Mouse (Mus musculus) adrenal gland, adult 2 months (tissue): Measurements from ENCODE around the gene Rasgef1b. TPM values are rescaled to one million over a fixed set of nuclear protein-coding genes. Genes with fewer than 3 reads are reported as not detected.

Source experiments
- DNase-seq: peaks from one replicate; pipeline ENCODE4 v3.0.0; 2021
- polyA plus RNA-seq: library from polyadenylated mRNA; depleted of rRNA; stranded (reverse); fragments of >200 nt; gene quantifications from 2 replicates; pipeline ENCODE4 v1.2.3, GENCODE M21; 2012
- total RNA-seq, 2 experiments: library from RNA; stranded (reverse); gene quantifications; 2 replicates each; pipeline ENCODE4 v1.2.3; 2021

The Rasgef1b gene
- total and polyA plus RNA-seq, 3 experiments: 2.2 to 11.4 (median 9.1) TPM

- DNase-seq: no peak
Observed at GRCm38 (mm10) chr5:99495354-99496156, 233.3 kb downstream of the Rasgef1b start.

GRCm38 (mm10) chr5:99493861-99494260, 235.0 kb downstream of the Rasgef1b start:
- no peak for DNase-seq

- no peak for DNase-seq
Observed at GRCm38 (mm10) chr5:99493017-99493416, 235.8 kb downstream of the Rasgef1b start.

- no peak for DNase-seq
Observed at GRCm38 (mm10) chr5:99488479-99489158, 240.2 kb downstream of the Rasgef1b start.

GRCm38 (mm10) chr5:99487009-99487858, 241.6 kb downstream of the Rasgef1b start:
- no peak for DNase-seq

DNA sequence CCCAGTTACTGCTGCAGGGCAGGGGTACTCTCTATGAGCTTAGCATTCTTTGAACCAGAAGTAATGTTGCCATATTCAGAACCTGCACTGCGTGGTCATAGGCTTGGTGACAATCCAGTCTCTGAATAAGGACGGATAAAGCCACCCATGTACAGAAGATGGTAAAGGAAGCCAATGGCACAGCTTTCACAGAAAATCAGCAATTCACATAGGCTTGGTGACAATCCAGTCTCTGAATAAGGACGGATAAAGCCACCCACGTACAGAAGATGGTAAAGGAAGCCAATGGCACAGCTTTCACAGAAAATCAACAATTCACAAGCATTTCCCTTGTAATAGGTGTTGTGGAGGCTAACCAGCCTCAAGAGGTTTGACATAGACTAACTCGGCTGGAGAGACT, 245.7 kb downstream of the Rasgef1b start:
- DNase-seq: no peak

- DNase-seq: no peak
Observed at GRCm38 (mm10) chr5:99482524-99482923, 246.3 kb downstream of the Rasgef1b start.

DNA sequence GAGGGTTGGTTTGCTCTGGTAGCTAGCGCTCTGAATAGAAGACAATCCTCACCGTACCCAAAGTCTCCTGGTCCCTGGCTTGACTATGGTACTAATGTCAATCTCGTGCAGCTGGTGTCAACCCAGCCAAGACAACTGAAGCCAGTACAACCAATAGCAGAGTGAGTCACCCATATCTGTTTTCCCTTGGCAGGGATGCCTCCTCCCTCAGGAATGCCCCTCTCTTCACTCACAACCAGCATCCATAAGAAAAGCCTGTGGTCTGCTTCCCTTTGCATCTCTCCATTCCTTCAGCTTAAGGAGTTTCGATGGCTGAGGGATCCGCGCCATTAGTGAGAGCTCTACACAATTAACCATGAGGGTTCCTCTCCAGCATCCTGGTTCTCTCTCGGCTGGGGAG, 246.8 kb downstream of the Rasgef1b start:
- no peak for DNase-seq

GRCm38 (mm10) chr5:99480078-99481031, 248.5 kb downstream of the Rasgef1b start:
- no peak for DNase-seq

DNA sequence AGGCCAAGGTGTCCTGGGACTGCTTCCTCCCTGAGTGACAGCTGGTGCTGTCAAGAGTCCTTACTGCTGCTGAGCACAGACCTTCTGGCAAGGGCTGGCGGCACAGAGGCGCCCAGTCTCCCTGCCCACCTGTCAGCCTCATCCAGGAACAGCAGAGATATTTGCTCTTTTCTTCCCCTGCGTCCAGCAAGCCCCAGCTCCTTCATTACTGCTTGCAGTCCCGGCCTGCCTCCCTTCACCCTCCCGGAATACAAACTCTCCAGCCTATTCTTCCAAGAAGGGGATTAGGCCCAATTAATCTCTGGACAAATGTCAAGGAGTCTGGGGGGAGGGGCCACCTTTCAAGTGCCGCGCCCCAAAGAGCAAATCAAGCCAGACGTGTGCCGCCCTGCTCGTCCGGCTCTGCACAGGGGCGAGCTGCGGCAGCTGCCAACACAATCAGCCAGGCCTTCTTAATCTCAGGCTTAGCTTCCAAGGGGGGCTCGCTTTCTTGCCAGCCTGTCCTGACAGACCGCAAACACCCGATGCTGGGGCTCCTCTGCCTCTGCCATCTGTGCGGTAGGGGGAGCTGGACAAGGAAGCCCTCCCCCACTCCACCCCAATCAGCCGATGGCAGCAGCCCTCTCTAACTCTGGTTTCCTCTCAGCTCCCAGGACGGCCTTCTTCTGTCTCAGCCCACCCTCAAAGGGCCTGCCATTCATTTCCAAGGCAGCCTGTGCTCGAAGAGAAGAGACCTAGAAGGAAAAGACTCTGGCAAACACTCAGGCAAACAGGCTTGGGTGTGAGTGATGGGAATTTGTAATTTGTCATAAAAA, 249.4 kb downstream of the Rasgef1b start:
- peak; percentile 64 for DNase-seq

DNA sequence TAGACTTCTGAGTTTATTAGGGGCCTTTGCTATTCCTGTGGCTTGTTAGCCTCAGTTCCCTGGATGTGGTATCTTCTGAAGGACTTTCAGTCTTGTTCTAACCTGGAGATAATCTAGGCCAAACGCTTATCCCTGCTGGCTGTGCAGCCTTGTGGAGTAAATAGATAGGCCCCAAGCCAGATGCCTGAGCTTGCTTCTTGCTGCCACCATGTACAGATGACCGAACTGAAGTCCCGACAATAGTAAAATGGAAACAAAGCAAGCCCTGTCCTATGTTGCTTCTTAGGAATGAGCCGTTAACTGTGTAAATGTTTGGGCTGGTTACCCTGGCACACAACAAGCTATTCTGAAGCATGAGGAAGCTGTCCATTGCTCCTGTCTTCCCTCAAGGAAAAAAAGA, 250.1 kb downstream of the Rasgef1b start:
- DNase-seq: no peak

GRCm38 (mm10) chr5:99477420-99477815, 251.4 kb downstream of the Rasgef1b start:
- DNase-seq: no peak

DNA sequence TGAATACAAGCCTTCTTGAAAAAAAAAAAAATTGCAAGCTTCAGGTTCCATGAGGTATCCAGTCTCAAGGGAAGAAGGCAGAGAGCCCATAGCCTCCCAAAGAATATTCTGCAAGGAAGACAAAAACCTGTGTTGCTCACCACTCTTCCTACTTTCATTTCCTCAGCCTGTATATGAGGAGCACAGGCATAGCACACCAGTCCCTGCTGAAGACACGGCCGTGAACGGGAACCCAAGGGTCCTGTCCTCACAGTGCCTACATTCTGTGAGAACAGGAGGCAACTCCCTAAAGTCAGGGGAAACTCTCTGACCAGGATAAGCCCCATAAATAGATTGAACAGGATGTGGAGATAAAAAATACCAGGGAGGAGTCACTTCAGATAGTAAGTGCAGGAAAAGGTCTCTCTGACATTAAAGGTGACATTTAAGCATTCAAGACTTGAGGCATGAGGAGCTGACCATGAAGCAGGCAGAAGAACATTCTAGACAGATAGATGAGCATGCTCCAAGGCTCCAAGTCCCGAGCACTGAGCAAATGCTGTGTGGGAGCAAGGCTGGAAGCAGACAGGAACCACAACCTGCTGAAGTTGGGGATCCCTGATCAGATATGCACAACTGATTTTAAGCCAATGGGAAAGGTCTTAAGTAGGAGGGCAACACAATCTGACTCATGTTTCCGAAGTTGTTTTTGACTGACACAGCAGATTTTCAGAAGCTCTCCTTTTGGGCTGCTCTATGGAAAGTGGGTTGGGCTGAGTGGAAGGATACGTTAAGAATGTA, 252.0 kb downstream of the Rasgef1b start:
- DNase-seq: no peak

DNA sequence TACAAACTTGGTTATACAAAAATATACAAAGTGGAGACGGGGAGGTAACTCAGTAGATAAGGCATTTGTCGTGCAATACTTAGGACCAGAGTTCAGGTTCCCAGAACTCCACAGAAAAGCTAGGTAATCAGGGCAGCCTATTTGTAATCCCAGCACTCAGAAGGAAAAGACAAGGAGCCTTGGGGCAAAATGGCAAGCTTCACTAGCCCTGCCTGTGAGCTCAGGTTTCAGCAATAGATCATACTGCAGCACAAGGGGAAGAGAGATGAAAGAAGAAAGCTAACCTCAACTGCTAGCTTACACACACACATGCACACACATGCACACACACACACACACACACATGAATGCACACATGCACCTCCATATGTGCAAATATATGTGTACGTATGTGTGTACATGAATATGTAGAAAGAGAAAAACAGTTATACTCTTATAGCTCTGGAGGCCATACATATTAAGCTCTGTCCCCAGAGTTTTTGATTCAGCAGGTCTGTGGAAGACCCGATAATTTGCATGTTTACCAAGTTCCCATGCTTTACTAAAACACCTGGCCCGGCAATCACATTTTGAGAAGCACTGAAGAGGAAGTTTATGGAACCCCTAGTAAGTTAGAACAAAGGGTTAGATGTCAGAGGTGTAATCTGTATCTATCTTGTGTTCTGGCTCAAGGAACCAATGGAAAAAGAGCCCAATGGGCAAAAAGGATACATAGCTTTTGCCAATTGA, 256.1 kb downstream of the Rasgef1b start:
- no peak for DNase-seq

GRCm38 (mm10) chr5:99471790-99472189, 257.1 kb downstream of the Rasgef1b start:
- DNase-seq: no peak

GRCm38 (mm10) chr5:99470613-99471012, 258.3 kb downstream of the Rasgef1b start:
- DNase-seq: no peak

GRCm38 (mm10) chr5:99459007-99459406, 269.9 kb downstream of the Rasgef1b start:
- DNase-seq: no peak

DNA sequence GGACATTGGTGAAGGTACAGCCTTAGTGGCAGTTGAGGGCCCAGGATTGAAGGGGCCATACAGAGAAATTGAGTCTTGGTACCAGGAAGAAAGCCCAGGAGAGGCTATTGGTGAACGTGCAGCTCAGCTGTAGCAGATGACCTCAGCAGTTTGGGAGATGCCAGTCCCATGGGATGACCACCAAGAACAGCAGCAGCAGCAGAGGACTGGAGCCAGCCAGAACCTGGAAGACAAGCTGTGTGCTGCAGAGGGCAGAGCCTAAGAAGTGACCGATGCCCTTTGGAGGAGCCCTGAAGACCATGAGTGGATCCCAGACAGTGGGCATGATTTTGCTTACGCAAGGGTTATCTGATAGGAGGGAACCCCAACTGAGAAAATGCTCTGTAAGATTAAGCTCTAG, 271.6 kb downstream of the Rasgef1b start:
- DNase-seq: no peak

GRCm38 (mm10) chr5:99451939-99452338, 276.9 kb downstream of the Rasgef1b start:
- DNase-seq: no peak
